Mouse (Mus musculus): ENCODE results near the gene Zdhhc11.
A peak's percentile ranks its signal among the peaks of the same experiment; 100 is the strongest.
"Not testable (repeated sequence)": the region's sequence is repeated elsewhere in the genome, so short reads cannot be mapped to it uniquely, and the experiment has no call there.

Gene Zdhhc11

DNA sequence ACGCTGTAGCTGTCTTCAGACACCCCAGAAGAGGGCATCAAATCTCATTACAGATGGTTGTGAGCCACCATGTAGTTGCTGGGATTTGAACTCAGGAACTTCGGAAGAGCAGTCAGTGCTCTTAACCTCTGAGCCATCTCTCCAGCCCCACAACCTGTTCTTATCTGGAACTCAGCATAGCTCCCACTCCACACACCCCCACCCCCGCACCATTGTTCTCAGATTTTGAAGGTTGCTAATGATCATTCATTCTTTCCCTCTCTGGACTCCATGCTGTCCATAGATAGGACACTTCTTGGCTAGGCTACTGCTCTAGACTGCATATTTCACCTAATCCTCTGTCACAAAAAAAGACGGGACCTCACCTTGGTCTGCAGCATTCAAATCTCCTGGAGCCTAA is 43.2 kb downstream of the Zdhhc11 start:
- not testable (repeated sequence) for DNase-seq (ENCODE audit: low read depth, low spot score)

DNA sequence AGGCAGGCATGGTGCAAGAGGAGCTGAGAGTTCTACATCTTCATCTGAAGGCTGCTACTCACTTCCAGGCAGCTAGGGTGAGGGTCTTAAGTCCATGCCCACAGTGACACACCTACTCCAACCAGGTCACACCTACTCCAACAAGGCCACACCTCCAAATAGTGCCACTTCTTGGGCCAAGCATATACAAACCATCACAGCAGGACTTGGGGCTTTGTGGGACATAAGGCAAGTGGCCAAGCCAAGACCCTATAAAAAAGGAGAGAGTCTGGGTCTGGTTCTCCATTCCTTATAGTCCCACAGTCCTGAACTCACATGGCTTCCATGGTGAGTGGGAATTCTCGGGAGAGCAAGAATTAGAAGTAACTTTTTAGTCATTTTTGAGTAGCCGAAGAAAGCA is 44.6 kb downstream of the Zdhhc11 start:
- DNase-seq (ENCODE audit: low read depth, low spot score), result not testable (repeated sequence)

DNA sequence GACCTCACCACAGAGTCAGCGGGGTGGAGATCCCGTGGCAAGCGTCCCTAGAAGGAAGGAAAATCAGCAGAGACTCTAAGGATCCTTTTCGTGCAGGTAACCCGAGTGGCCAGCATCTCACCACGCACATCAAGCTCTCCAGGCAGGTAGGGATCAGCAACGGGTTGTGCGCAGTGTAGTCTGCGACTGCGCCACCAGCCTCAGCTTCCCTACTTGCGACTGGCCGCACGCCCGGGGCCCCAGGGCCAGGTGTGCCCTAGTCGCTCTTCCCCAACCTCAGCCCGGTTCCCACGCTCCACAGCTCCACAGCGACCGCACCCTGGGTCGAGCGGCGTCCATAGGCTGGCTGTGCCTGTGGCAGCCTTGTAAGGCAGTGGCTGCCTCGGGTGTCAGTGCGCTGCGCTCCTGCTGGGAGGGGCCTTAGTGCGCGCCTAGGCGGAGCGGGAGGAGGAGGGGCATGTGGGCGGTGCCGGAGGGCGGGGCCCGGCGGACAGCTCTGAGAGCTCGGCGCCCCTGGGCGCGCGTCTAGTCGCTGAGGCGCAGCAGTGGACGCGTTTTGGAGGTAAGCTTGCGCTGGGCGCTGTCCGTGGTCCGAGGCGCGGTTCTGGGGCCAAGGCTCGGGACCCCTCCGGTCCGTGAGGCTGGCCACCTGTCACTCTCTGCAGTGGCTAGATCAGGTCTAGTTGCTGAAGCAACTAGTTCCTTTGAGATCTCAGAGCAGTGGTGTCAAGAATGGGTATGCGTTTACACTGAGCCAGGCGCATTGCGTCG is 45.5 kb downstream of the Zdhhc11 start, which contains the start of gene Tppp:
Gene Tppp, plus strand, starts transcription at position 460 of the 771 bp plus-strand sequence.
- DNase-seq (ENCODE audit: low read depth, low spot score), result peak; percentile 96

DNA sequence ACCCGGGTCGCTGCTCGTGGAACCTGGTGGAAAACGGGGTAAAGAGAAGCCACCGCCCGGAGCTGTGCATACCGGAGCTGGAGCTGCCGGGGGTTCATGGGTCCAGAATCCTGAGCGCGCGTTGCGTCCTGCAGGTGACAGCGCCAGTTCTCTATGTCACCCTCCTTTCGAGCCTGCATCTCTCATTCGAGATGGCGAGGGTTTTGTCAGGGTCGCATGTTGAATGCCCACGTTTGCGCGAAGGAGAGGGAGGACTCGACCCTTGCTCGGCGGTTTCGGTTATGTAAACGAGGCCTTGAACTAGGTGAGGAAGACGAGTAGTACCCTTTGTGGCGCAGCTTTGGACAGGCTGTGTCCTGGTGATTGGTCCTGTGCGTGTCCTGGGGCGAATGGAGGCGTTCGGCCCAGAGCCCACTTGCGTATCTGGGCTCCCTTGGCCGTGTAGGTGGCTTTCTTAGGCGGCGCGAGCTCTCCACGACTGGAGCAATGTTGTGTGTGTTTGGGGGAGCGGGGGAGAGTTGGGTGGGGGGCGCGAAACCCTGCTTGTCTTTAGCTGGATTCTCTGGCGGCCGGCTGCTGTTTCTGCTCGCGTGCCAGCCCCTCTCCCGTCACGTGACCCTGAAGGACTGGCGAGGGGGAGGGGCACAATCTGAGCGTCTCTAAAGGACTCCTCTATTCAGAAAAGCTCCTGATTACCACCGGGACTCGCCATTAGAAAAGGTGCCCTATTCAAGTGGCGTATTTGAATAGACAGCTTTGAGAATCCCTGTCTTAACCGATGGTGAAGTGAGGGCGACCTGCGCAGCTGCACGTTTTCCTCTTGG is 46.4 kb downstream of the Zdhhc11 start:
- peak; percentile 69 for DNase-seq (ENCODE audit: low read depth, low spot score)

DNA sequence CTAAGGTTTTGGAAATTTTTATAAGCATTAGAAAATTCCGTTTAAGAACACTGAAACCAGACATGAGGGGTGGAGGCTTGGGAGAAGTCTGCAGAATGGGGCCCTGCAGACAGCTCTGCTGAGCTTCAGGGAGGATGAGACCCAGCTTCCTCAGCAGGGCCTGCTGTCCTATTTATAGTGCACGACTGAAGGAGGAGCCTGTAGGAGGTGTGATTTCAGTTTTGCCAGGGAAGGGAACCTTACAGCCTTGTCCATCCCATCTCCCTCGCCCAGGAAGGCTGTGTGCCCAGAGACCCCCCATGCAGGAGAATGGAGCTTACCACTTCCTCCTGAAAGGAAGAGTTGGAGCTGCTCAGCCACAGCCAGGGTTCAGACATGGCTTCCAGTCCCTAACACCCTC is 47.0 kb downstream of the Zdhhc11 start:
- no peak for DNase-seq (ENCODE audit: low read depth, low spot score)

DNA sequence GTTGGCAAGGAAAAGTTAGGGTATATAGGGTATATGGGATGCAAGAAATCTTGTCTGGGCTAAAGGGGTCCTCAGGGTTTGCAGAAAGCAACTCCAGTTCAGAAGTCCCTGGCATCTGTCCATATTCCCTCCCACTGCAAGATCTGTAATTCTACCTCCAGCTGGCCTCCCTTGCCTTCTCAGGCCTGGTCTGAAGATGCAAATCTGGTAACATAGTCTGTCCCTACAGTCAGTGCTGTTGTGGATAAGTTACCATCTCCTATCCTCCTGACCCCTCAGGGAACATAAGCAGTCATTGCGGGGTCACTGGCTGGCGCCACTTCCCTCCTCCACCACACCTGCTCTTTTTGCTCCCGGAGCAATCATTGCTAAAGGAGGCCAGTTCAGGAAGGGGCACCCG is 52.3 kb downstream of the Zdhhc11 start:
- DNase-seq (ENCODE audit: low read depth, low spot score), result no peak

DNA sequence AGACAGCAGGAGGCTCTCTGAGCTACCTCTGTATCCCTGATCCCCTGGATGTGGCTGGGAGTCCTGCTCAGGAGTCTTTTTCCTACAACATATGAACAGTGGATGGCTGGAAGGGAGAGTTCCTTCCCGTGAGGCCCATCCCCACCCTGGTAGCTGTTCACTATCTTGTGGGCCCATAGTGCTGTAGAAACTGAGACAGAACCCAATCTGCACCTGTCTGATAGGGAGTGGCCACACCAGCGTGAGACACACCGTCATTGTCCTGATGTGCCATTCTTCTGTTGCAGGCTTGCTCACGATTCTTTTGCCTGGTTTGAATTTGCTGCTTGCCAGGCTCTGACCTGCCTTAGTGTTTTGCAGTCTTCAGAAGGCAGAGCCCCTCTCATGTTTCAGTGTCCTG is 53.8 kb downstream of the Zdhhc11 start:
- DNase-seq (ENCODE audit: low read depth, low spot score), result no peak

DNA sequence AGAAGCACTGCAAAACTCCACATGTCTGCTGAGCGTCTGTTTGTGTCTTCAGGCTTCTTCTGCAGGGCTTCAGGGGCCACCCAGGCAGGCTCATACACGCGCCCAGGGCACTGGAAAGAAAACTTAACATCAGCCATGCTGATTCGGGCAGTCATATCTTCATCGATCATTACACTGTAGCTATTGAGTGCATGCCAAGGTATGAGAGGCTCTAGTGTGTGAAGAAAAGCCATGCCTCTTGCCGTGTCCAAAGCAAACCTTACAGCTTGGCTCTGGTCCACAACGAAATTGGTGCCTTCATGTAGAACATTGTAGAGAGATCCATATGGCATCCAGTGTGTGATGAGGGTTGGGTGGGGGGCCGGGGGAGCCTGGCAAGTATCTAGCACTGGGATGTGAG is 55.4 kb downstream of the Zdhhc11 start:
- DNase-seq (ENCODE audit: low read depth, low spot score), result not testable (repeated sequence)

DNA sequence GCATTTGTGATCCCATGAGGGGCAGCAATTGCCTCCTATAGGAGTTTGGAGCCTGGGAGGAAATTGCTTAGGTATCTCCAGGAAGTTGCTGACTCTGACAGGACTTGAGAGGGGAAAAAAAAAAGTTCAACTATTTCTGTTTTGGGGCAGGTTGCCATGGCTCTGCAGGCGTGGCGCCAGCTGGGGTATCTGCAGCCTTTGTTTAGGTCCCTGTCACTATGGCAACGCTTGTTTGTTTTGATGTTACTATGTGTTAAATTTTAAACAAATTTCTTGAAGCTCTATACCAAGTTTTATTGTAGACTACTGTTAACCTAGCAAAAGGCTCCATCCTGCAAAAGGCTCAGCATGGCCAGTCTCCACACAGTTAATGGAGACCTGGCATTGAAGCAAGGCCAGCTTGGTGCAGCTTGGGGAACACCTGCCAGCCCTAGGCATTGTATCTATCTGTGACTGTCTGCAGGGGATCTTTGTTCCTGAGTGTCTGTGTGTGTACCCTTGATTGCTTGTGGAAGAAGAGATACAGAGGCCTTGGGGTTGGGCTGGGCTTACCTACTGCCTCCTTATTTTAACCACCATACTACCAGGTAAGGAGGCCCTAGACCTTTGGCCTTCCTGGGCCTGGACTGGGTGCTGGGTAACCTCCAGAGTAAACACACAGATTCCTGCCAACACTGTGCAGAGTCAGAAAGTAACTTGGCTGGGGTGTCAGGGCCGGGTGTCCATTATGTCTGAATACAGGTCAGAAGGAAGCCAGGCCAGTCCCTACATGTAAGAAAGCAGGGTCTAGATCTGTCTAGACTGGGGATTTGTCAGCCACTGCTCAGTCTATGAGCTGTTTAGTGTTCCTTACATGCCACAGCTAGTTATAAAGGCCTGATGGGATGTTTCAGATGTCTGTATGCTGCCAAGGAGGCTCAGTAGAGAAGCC is 61.8 kb downstream of the Zdhhc11 start:
- no peak for DNase-seq (ENCODE audit: low read depth, low spot score)

DNA sequence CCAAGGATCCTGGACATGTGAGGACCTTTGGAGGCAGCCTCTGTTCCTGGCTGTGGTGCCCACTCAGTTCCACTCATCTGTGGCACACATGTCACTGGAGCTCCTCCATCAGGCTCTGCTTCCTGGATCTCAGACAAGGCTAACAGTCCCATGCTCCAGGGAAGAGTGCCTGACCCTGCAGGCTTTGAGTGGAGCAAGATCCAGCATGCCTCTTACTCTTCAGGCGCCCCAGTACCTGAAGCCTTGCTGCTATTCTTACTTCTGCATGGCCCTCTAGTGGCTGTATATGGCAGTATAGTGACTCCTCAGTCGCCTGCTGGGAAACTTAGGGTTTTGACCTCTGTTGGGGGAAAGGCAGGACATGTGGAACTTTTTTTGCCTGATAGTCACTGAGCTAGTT is 62.6 kb downstream of the Zdhhc11 start:
- peak; percentile 67 for DNase-seq (ENCODE audit: low read depth, low spot score)

DNA sequence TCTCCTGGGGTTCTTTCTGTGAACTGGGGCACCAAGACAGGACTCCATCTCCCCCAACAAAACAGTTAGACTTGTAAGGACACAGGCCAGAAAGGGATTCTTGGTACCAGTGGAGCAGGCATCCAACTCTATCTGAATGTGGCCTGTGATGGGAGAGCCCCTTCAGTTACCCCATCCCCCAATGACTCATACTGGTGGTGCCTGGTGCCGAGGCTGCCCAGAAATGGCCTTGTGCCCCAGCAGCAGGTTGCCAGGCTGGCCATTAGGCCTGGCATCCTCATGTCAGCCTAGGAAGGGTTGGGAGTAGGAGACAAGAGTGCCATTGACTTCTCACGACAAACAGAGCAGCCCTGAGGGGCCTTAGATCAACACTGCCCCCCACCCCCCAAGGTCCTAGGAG is 64.5 kb downstream of the Zdhhc11 start:
- no peak for DNase-seq (ENCODE audit: low read depth, low spot score)

DNA sequence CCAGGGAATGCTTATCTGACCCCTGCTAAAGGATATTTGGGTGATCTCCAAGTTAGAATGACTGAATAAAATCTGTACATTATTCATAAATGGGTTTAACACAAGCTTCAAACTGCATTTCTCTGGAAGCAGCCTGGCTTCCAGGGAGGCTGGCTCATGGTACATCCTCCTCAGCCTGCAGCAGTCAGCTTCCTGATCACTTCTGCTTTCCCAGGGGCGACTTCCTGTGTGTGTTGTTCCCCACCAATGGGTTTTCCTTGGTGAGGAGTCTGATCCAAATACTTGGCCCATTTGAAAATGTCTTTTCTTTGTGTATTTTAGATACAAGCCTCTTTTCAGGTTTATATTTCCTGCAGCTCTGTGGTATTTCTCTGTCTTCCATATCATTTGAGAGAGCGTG is 65.4 kb downstream of the Zdhhc11 start:
- DNase-seq (ENCODE audit: low read depth, low spot score), result no peak

DNA sequence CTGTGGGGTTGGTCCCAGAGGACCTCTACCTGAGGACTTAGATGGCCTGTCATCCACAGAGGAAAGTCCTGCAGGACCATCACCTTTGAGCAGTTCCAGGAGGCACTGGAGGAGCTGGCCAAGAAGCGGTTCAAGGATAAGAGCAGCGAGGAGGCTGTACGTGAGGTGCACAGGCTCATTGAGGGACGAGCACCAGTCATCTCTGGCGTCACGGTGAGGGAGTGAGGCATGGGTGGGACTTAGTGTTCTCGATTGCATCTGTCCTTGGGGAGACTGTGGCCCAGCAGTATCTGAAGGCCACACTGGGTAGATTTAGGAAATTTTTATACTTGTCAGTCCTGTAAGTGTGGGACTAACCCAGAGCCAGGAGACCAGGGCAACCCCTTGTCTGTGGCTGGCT is 67.0 kb downstream of the Zdhhc11 start:
- DNase-seq (ENCODE audit: low read depth, low spot score), result no peak

DNA sequence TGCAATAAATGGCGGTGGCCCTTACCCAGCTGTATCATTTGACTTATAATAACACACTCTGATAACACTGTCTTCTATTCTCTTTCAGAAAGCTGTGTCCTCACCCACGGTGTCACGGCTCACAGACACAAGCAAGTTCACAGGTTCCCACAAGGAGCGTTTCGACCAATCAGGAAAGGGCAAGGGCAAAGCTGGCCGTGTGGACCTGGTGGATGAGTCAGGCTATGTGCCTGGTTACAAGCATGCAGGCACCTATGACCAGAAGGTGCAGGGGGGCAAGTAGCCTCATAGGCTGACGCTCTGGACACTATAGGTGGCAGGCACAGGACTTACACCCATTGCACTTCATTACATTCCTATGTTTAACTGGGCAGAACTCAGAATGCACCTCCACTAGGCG is 67.5 kb downstream of the Zdhhc11 start:
- no peak for DNase-seq (ENCODE audit: low read depth, low spot score)

DNA sequence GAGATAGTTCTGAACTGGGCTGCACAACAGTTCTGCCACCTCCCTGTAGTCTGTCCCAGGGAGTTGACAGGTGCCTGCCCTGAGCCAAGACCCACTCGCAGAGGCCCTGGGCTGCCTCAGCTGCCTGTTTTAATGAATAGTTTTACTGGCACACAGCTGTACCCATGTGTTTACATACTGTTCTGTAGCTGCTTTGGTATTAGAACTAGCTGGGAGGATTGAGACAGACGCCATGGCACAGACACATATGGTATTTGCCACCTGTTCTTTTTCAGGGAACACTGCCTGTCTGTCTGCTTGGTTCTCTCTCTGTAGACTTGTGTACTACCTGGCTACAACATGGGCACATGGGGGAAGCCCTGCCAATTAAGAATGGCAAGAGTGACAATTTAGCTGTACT is 71.1 kb downstream of the Zdhhc11 start:
- DNase-seq (ENCODE audit: low read depth, low spot score), result no peak

DNA sequence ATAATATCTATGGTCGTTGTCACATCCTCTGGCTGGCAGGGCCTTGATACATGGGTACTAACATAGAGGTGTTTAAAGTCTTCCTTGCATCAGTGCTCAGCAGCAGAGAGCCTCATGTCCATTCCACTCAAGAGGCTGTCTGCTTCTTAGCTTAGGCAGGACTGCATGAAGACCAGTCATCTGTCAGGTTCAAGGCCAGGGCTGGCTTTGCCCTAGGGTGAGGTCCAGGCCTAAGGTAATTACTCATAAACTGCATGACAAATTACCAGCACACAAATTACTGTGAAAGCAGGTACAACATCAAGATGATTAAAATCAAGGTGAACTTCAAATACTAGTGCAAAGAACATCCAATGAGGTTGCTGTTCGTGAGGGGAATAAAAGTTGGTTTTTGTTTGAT is 72.1 kb downstream of the Zdhhc11 start:
- DNase-seq (ENCODE audit: low read depth, low spot score), result no peak

DNA sequence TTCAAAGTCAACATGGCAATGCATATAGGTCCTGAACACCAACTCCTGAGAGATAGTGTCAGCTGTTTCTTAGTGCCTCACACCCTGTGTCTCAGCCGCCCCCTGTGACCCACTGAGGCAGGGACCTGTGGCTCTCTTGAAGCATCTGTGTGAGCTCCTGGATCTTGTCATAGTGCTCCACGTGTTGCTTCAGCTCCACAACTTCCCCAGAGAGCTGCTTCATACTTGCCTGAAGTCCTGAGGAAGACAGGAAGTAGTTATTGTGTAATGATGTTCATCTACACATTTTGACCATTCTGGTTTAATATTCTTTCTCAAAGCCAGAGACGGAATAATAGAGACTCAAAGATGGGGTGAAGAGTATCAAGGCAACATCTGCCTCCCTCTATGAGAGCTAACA is 76.3 kb downstream of the Zdhhc11 start:
- no peak for DNase-seq (ENCODE audit: low read depth, low spot score)
